Mouse (Mus musculus) ZHBTc4 (cell line): ENCODE measurements at regions not wholly inside any gene's neighbourhood (a gene's known extent, or its start where the extent isn't known, plus 50 kb on each side); places are given as distances from the start of the nearest gene placed in this dataset.

Experiments used
- DNase-seq: peaks from one replicate; pipeline ENCODE4 v3.0.0-alpha.2; 2011; ENCODE audit warnings: low read depth, low spot score

GRCm38 (mm10) chr17:51407046-51407445 is 227.9 kb upstream of the Tbc1d5 start:
- no peak for DNase-seq

GRCm38 (mm10) chr17:51405059-51405458 is 225.9 kb upstream of the Tbc1d5 start:
- no peak for DNase-seq

GRCm38 (mm10) chr17:51397973-51398372 is 218.8 kb upstream of the Tbc1d5 start:
- DNase-seq = no peak

GRCm38 (mm10) chr17:51393771-51394221 is 214.6 kb upstream of the Tbc1d5 start:
- peak; percentile 34 for DNase-seq

GRCm38 (mm10) chr17:51391871-51392270 is 212.7 kb upstream of the Tbc1d5 start:
- no peak for DNase-seq

- peak; percentile 18 for DNase-seq
These were observed 203.4 kb upstream of the Tbc1d5 start for GRCm38 (mm10) chr17:51382552-51382951.

GRCm38 (mm10) chr17:51371937-51372479 is 192.9 kb upstream of the Tbc1d5 start:
- DNase-seq = no peak

GRCm38 (mm10) chr17:51370990-51371389 is 191.8 kb upstream of the Tbc1d5 start:
- no peak for DNase-seq

- DNase-seq = no peak
These were observed 190.9 kb upstream of the Tbc1d5 start for GRCm38 (mm10) chr17:51370085-51370484.

GRCm38 (mm10) chr17:51362801-51363200 is 183.6 kb upstream of the Tbc1d5 start:
- DNase-seq = no peak

- no peak for DNase-seq
These were observed 183.1 kb upstream of the Tbc1d5 start for GRCm38 (mm10) chr17:51362271-51362670.

- DNase-seq = no peak
These were observed 179.2 kb upstream of the Tbc1d5 start for GRCm38 (mm10) chr17:51358362-51358739.

- DNase-seq = no peak
These were observed 178.7 kb upstream of the Tbc1d5 start for GRCm38 (mm10) chr17:51357690-51358361.

- DNase-seq = no peak
These were observed 177.3 kb upstream of the Tbc1d5 start for GRCm38 (mm10) chr17:51356447-51356846.

- DNase-seq = no peak
These were observed 142.7 kb upstream of the Tbc1d5 start for GRCm38 (mm10) chr17:51321868-51322267.

GRCm38 (mm10) chr17:51321025-51321424 is 141.9 kb upstream of the Tbc1d5 start:
- no peak for DNase-seq

GRCm38 (mm10) chr17:51304964-51305363 is 125.8 kb upstream of the Tbc1d5 start:
- peak; percentile 68 for DNase-seq

GRCm38 (mm10) chr17:51290741-51291140 is 111.6 kb upstream of the Tbc1d5 start:
- DNase-seq = no peak

GRCm38 (mm10) chr17:51288751-51289150 is 109.6 kb upstream of the Tbc1d5 start:
- no peak for DNase-seq

- DNase-seq = no peak
These were observed 108.7 kb upstream of the Tbc1d5 start for GRCm38 (mm10) chr17:51287878-51288277.

- no peak for DNase-seq
These were observed 106.2 kb upstream of the Tbc1d5 start for GRCm38 (mm10) chr17:51285362-51285761.

GRCm38 (mm10) chr17:51278771-51279170 is 99.6 kb upstream of the Tbc1d5 start:
- DNase-seq = no peak

GRCm38 (mm10) chr17:51278094-51278493 is 98.9 kb upstream of the Tbc1d5 start:
- DNase-seq = no peak

GRCm38 (mm10) chr17:51277161-51277560 is 98.0 kb upstream of the Tbc1d5 start:
- no peak for DNase-seq
